Mouse (Mus musculus): ENCODE results near the gene Trim2. TPM values are rescaled to one million over a fixed set of nuclear protein-coding genes. Genes with fewer than 3 reads are reported as not detected.
A peak's percentile ranks its signal among the peaks of the same experiment; 100 is the strongest.

The Trim2 gene
- polyA plus RNA-seq, 1 experiment: 0.53 TPM

GRCm38 (mm10) chr3:84318865-84319264 lies 12.2 kb upstream of the Trim2 start:
- no peak for TF ChIP-seq CTCF (IDR thresholded peaks at IDR 0.05; ENCODE audit: control insufficient read depth, insufficient read depth, insufficient replicate concordance, low read depth, low read length)
- no peak for TF ChIP-seq POLR2A (IDR thresholded peaks at IDR 0.05; ENCODE audit: control insufficient read depth, low read depth, low read length)
- Histone ChIP-seq H3K27me3 (ENCODE audit: control insufficient read depth, insufficient read depth, low read length) (no peaks in the 10 kb centered on the region), H3K4me1 (ENCODE audit: control insufficient read depth, insufficient read depth, low read length) (no peaks in the 10 kb centered on the region), H3K36me3 (ENCODE audit: control insufficient read depth, insufficient read depth, low read length) (no peaks in the 10 kb centered on the region), H3K27ac (ENCODE audit: control insufficient read depth, insufficient read depth, low read depth, low read length) (no peak overlapping the region), H3K4me3 (ENCODE audit: control insufficient read depth, low read depth, low read length) (no peak overlapping the region)

- TF ChIP-seq CTCF (IDR thresholded peaks at IDR 0.05; ENCODE audit: control insufficient read depth, insufficient read depth, insufficient replicate concordance, low read depth, low read length): no peak
- TF ChIP-seq POLR2A (IDR thresholded peaks at IDR 0.05; ENCODE audit: control insufficient read depth, low read depth, low read length): no peak
- Histone ChIP-seq H3K4me3 (ENCODE audit: control insufficient read depth, low read depth, low read length) (no peak overlapping the region), H3K27me3 (ENCODE audit: control insufficient read depth, insufficient read depth, low read length) (no peaks in the 10 kb centered on the region), H3K4me1 (ENCODE audit: control insufficient read depth, insufficient read depth, low read length) (no peaks in the 10 kb centered on the region), H3K27ac (ENCODE audit: control insufficient read depth, insufficient read depth, low read depth, low read length) (no peak overlapping the region), H3K36me3 (ENCODE audit: control insufficient read depth, insufficient read depth, low read length) (no peaks in the 10 kb centered on the region)
Observed at GRCm38 (mm10) chr3:84314651-84315191, 8.0 kb upstream of the Trim2 start.

- TF ChIP-seq POLR2A (IDR thresholded peaks at IDR 0.05; ENCODE audit: control insufficient read depth, low read depth, low read length) (no peak), CTCF (IDR thresholded peaks at IDR 0.05; ENCODE audit: control insufficient read depth, insufficient read depth, insufficient replicate concordance, low read depth, low read length) (no peak)
- Histone ChIP-seq H3K36me3 (ENCODE audit: control insufficient read depth, insufficient read depth, low read length) (no peaks in the 10 kb centered on the region), H3K27me3 (ENCODE audit: control insufficient read depth, insufficient read depth, low read length) (no peaks in the 10 kb centered on the region), H3K4me1 (ENCODE audit: control insufficient read depth, insufficient read depth, low read length) (no peaks in the 10 kb centered on the region), H3K27ac (ENCODE audit: control insufficient read depth, insufficient read depth, low read depth, low read length) (no peak overlapping the region), H3K4me3 (ENCODE audit: control insufficient read depth, low read depth, low read length) (no peak overlapping the region)
Observed at GRCm38 (mm10) chr3:84313801-84314541, 7.3 kb upstream of the Trim2 start.

GRCm38 (mm10) chr3:84313003-84313800 lies 6.5 kb upstream of the Trim2 start:
- H3K27ac ChIP-seq (ENCODE audit: control insufficient read depth, insufficient read depth, low read depth, low read length): no peak overlapping the region

GRCm38 (mm10) chr3:84312326-84312725 lies 5.6 kb upstream of the Trim2 start:
- TF ChIP-seq CTCF (IDR thresholded peaks at IDR 0.05; ENCODE audit: control insufficient read depth, insufficient read depth, insufficient replicate concordance, low read depth, low read length): no peak

More at GRCm38 (mm10) chr3:84313003-84313800, 6.5 kb upstream of the Trim2 start:
- no peak overlapping the region for H3K4me3 ChIP-seq (ENCODE audit: control insufficient read depth, low read depth, low read length)
- no peaks in the 10 kb centered on the region for H3K36me3 ChIP-seq (ENCODE audit: control insufficient read depth, insufficient read depth, low read length)
- no peaks in the 10 kb centered on the region for H3K4me1 ChIP-seq (ENCODE audit: control insufficient read depth, insufficient read depth, low read length)
- peak; percentile 44; the same call in 1 of the 2 replicates for TF ChIP-seq CTCF (IDR thresholded peaks at IDR 0.05; ENCODE audit: control insufficient read depth, insufficient read depth, insufficient replicate concordance, low read depth, low read length)
- no peak for TF ChIP-seq POLR2A (IDR thresholded peaks at IDR 0.05; ENCODE audit: control insufficient read depth, low read depth, low read length)
- no peaks in the 10 kb centered on the region for H3K27me3 ChIP-seq (ENCODE audit: control insufficient read depth, insufficient read depth, low read length)

GRCm38 (mm10) chr3:84307516-84307915 lies 839 bp upstream of the Trim2 start:
- TF ChIP-seq CTCF (IDR thresholded peaks at IDR 0.05; ENCODE audit: control insufficient read depth, insufficient read depth, insufficient replicate concordance, low read depth, low read length) (no peak), POLR2A (IDR thresholded peaks at IDR 0.05; ENCODE audit: control insufficient read depth, low read depth, low read length) (no peak)

More at GRCm38 (mm10) chr3:84312326-84312725, 5.6 kb upstream of the Trim2 start:
- Histone ChIP-seq H3K27ac (ENCODE audit: control insufficient read depth, insufficient read depth, low read depth, low read length) (no peak overlapping the region), H3K4me3 (ENCODE audit: control insufficient read depth, low read depth, low read length) (no peak overlapping the region), H3K36me3 (ENCODE audit: control insufficient read depth, insufficient read depth, low read length) (no peaks in the 10 kb centered on the region), H3K27me3 (ENCODE audit: control insufficient read depth, insufficient read depth, low read length) (no peaks in the 10 kb centered on the region), H3K4me1 (ENCODE audit: control insufficient read depth, insufficient read depth, low read length) (no peaks in the 10 kb centered on the region)

More at GRCm38 (mm10) chr3:84307516-84307915, 839 bp upstream of the Trim2 start:
- no peaks in the 10 kb centered on the region for H3K27me3 ChIP-seq (ENCODE audit: control insufficient read depth, insufficient read depth, low read length)
- H3K4me3 ChIP-seq (ENCODE audit: control insufficient read depth, low read depth, low read length): no peak overlapping the region
- H3K27ac ChIP-seq (ENCODE audit: control insufficient read depth, insufficient read depth, low read depth, low read length): no peak overlapping the region
- H3K36me3 ChIP-seq (ENCODE audit: control insufficient read depth, insufficient read depth, low read length): no peaks in the 10 kb centered on the region
- H3K4me1 ChIP-seq (ENCODE audit: control insufficient read depth, insufficient read depth, low read length): peaks cover 13% of the 10 kb centered on the region

Measured in testis, adult 2 months (tissue).